Mouse (Mus musculus) neural tube, embryonic 15.5 days (tissue): ENCODE data around the gene Dtx1. TPM values are rescaled to one million over a fixed set of nuclear protein-coding genes. Genes with fewer than 3 reads are reported as not detected.
A peak's percentile ranks its signal among the peaks of the same experiment; 100 is the strongest.

Experiments used
- ATAC-seq: fragments of 200-750 bp; cut with Nextera tagmentation; 2 replicates; pipeline ENCODE4 v1.8.0; 2017; ENCODE audit warnings: mild to moderate bottlenecking, moderate TSS enrichment, moderate library complexity; ENCODE audit not compliant: low FRiP score
- H3K27ac ChIP-seq: fragments of 300-500 bp; sonication (generic); replicated peaks from 2 replicates; pipeline ENCODE4 v1.5.1; 2015; ENCODE audit warnings: mild to moderate bottlenecking, inconsistent platforms
- H3K27me3 ChIP-seq: fragments of 300-500 bp; sonication (generic); replicated peaks from 2 replicates; pipeline ENCODE4 v1.6.1; 2015; ENCODE audit warnings: inconsistent platforms
- H3K36me3 ChIP-seq: fragments of 300-500 bp; sonication (generic); 2 replicates; pipeline ENCODE4 v1.6.1; 2015; ENCODE audit warnings: inconsistent platforms
- H3K4me1 ChIP-seq: fragments of 300-500 bp; sonication (generic); 2 replicates; pipeline ENCODE4 v1.6.1; 2015; ENCODE audit warnings: inconsistent platforms
- H3K4me2 ChIP-seq: fragments of 300-500 bp; sonication (generic); 2 replicates; pipeline ENCODE4 v1.6.1; 2015; ENCODE audit warnings: inconsistent platforms, mild to moderate bottlenecking, moderate library complexity
- H3K4me3 ChIP-seq: fragments of 300-500 bp; sonication (generic); replicated peaks from 2 replicates; pipeline ENCODE4 v1.5.1; 2015; ENCODE audit warnings: mild to moderate bottlenecking, inconsistent platforms
- H3K9ac ChIP-seq: fragments of 300-500 bp; sonication (generic); replicated peaks from 2 replicates; pipeline ENCODE4 v1.6.1; 2015; ENCODE audit warnings: mild to moderate bottlenecking, inconsistent platforms
- H3K9me3 ChIP-seq: fragments of 300-500 bp; sonication (generic); replicated peaks from 2 replicates; pipeline ENCODE4 v1.6.1; 2016; ENCODE audit warnings: inconsistent platforms
- WGBS: fragments of 180-500 bp; shearing (Covaris S2); methylation state at CpG from one replicate; pipeline ENCODE4 v1.1.7; 2015; ENCODE audit warnings: mixed read lengths; 5-methylcytosine and 5-hydroxymethylcytosine counted together
- polyA plus RNA-seq: library from polyadenylated mRNA; unstranded; fragments of >200 nt; fragmentation: Nextera tagmentation; extraction: Ambion mirVana; gene quantifications from 2 replicates; pipeline ENCODE4 v1.2.1, GENCODE M21; 2015

Dtx1 gene
- polyA plus RNA-seq, 1 experiment from 2014 or later: 59.9 TPM

DNA sequence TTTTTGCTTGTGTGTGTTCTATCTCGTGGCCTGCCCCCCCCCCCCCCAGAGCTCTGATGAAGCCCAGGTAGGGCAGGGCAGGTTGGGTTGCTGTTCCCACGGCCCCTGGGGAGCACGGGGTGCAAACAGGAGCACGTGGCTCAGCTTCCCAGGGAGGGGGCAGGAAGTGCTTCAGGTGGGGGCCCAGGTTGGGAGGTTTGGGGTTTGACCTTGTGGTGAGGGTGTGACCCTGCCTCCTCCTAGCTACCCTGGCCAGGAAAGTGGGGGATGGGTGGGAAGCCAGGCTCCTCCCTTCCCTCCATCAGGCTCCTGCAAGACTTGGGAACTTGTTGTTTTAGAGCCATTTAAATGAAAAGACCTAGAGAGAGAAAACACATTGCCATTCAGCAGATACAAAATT, 23.3 kb downstream of the Dtx1 start:
- no peaks in the 10 kb centered on the region for H3K4me1 ChIP-seq
- peaks cover 22% of the 10 kb centered on the region for H3K27me3 ChIP-seq

GRCm38 (mm10) chr5:120687897-120688296, 23.8 kb downstream of the Dtx1 start:
- Histone ChIP-seq H3K27ac (no peak overlapping the region), H3K27me3 (peaks cover 28% of the 10 kb centered on the region), H3K4me3 (no peak overlapping the region), H3K4me1 (peaks cover under 1% of the 10 kb centered on the region; the same call in 1 of the 2 replicates), H3K9ac (no peak overlapping the region), H3K9me3 (no peaks in the 10 kb centered on the region), H3K4me2 (no peak overlapping the region), H3K36me3 (peaks cover 72% of the 10 kb centered on the region)
- ATAC-seq: no peak
- WGBS: 91% methylated on average over 5 of the region's 5 CpGs

More for the DNA sequence above, 23.3 kb downstream of the Dtx1 start:
- peaks cover 74% of the 10 kb centered on the region for H3K36me3 ChIP-seq
- no peak overlapping the region for H3K9ac ChIP-seq
- no peak overlapping the region for H3K4me2 ChIP-seq
- no peaks in the 10 kb centered on the region for H3K9me3 ChIP-seq
- 40% methylated on average over 4 of the region's 4 CpGs for WGBS
- no peak overlapping the region for H3K27ac ChIP-seq
- ATAC-seq: no peak
- no peak overlapping the region for H3K4me3 ChIP-seq

DNA sequence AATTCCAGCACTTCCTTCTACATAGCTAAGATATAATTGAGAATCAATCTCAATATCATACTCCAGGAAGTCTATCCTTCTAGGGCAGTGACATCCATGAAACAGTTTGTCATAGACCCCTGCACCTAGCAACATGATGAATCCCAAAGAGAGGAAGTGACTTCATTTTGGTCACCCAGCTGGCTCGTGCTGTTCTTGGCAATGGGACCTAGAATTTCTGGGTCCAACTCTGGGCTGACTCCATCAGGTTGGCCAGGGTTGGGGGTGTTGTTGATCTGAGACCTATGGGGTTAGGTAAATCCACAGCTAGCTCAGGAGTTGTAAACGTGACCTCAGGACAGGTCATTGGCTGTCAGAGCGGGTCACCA, 24.3 kb downstream of the Dtx1 start:
- WGBS: 92% methylated on average over 3 of the region's 3 CpGs
- ATAC-seq: no peak
- Histone ChIP-seq H3K27me3 (peaks cover 31% of the 10 kb centered on the region), H3K4me1 (peaks cover 5% of the 10 kb centered on the region; the same call in 1 of the 2 replicates), H3K9me3 (no peaks in the 10 kb centered on the region), H3K4me2 (no peak overlapping the region), H3K27ac (no peak overlapping the region), H3K4me3 (no peak overlapping the region), H3K36me3 (peaks cover 70% of the 10 kb centered on the region), H3K9ac (no peak overlapping the region)

DNA sequence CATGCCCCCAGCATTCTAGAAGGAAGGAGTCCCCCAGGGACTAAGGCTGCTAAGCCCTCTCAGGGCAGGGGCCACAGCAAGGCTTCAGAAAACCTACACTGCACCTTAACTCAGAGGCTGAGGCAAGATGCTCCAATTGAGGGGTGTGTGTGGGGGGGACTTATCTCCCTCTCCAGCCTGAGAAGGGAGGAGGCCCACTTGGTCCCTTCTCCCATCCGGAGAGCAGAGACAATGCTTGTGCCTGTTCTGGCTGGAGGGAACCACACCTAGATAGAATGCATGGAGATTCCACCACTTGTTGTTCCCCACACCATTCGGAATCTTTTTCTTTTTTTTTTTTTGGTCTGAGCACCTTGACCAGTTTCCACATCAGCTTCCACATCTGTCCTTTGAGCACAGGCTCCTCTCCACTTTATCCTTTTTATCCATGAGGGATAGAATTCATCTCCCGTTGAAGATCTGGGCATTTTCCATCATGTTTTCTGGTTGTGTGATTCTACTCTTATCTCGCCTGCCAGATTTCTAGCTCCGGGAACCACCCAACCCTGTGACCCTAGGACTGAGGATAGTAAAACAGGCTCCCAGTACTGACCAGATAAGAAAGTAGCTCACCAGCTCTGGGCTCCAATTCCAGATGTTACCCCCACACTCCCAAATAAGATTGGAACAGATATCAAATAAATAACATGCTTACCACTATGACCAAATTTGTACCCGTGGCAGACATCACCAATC, 24.8 kb downstream of the Dtx1 start:
- Histone ChIP-seq H3K4me3 (no peak overlapping the region), H3K9ac (no peak overlapping the region), H3K4me1 (peaks cover 8% of the 10 kb centered on the region; the same call in 1 of the 2 replicates), H3K27ac (no peak overlapping the region), H3K27me3 (peaks cover 36% of the 10 kb centered on the region), H3K9me3 (no peaks in the 10 kb centered on the region), H3K4me2 (no peak overlapping the region), H3K36me3 (peaks cover 70% of the 10 kb centered on the region)
- 87% methylated on average over 6 of the region's 6 CpGs for WGBS
- no peak for ATAC-seq

GRCm38 (mm10) chr5:120685678-120686077, 26.0 kb downstream of the Dtx1 start:
- ATAC-seq: no peak
- H3K27ac ChIP-seq: no peak overlapping the region
- H3K36me3 ChIP-seq: peaks cover 69% of the 10 kb centered on the region
- 83% methylated on average over 8 of the region's 8 CpGs for WGBS
- peaks cover 36% of the 10 kb centered on the region for H3K27me3 ChIP-seq
- H3K4me2 ChIP-seq: no peak overlapping the region
- H3K9me3 ChIP-seq: no peaks in the 10 kb centered on the region
- peaks cover 12% of the 10 kb centered on the region for H3K4me1 ChIP-seq
- H3K4me3 ChIP-seq: no peak overlapping the region
- H3K9ac ChIP-seq: no peak overlapping the region

DNA sequence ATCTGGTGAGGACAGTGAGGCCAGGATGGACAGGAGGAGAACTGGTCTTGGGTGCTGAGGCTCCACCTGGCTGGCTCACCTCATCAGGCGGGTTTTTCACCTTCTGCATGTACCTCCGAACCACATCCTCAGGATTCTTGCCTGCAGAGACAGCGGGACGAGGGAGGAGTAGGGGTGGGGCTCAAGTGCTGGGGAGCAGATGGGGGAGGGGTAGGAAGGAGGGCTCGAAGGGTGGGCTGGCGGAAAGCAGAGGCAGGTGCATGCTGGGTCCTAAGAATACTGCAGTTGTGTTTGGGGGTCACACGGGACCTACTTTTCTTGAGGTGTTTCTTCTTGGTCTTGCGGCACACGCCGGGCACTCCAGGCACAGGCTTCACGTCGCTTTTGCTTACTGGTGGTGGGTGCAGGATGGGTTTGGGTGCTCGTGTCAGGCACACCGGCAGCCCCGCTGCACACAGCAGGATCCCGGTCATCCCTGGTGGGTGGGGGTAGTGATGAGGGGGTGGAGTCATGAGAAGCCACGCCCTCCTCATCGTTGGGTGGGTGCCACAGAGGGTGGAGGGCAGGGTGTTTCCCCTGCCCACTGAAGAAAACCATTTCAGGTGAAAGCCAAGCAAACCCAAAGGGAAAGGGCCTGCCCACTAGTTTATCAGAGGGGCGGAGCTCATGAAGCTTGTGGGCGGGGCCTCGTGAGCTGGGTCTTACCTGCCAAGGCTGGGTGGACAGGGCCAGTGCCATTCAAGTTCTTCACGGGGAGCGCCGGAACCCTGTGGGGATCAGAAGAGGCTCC, 28.6 kb downstream of the Dtx1 start:
- ATAC-seq: no peak
- Histone ChIP-seq H3K9ac (no peak overlapping the region), H3K4me3 (no peak overlapping the region), H3K27ac (no peak overlapping the region), H3K4me1 (peaks cover 26% of the 10 kb centered on the region), H3K36me3 (peaks cover 58% of the 10 kb centered on the region), H3K4me2 (no peak overlapping the region), H3K9me3 (no peaks in the 10 kb centered on the region), H3K27me3 (peaks cover 36% of the 10 kb centered on the region)
- 12% methylated on average over 24 of the region's 24 CpGs for WGBS

DNA sequence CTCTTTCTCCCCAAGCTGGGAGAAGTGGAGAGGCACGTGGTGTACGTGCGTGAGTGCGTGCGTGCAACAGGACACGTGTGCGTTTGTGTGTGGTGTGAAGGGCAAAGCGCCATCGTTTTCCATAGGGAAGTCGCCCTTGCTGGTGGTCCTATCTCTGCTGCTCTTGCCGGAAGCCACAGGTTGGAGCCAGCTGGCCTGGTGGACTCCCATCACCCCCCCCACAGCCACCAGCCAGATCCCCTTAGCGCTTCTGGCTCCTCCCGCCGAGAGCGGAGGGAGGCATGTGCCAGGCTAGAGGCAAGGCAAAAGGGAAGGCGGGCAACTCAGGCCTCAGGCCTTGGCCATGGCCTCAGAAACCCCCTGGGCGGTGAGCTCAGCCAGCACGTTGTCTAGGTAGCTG, 30.8 kb downstream of the Dtx1 start:
- Histone ChIP-seq H3K27ac (peak overlapping the region; percentile 62), H3K4me3 (no peak overlapping the region), H3K4me1 (peaks cover 26% of the 10 kb centered on the region), H3K9ac (no peak overlapping the region), H3K9me3 (no peaks in the 10 kb centered on the region), H3K4me2 (no peak overlapping the region), H3K27me3 (peaks cover 36% of the 10 kb centered on the region), H3K36me3 (peaks cover 36% of the 10 kb centered on the region)
- no peak for ATAC-seq
- 86% methylated on average over 18 of the region's 18 CpGs for WGBS

DNA sequence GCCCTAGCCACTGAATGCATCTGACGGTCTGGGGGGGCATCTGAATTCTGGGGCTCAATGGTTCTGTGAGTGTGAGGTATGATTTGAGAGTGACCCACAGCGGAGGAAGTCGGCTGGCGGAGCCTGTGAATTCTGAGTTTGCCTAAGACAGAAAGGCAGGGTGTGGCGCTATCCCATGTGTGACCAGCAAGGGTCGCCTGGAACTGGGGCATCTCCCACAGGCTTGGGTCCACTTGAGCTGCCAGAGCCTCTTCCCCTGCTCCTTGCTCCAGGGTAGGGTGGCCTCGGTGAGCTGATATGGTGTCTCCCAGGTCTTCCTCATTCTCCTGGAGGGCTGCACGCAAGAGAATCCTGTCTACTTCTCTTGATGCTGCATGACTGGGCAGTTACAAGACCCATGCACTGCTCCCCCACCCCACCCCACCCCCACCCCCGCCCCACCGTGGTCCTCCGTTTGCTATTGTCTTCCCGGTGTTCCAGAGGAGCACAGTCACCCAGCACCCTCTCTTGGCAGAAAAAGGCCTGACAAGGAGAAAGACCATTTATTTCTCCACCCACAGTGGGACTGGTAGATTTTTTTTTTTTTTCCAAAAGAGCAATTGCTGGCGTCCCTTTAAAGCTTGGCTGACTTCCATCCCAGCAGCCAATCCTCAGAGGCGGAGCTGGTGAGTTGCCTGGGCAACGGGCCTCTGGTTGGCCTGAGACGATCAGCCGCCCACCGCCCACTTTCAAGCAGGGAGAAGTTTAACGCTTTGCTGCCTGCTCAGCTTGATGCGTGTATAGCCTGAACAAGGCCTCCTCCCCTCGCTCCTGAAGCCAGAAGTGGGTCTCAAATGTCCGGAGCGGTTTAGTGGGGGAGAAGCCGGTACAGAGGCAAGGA, 31.8 kb downstream of the Dtx1 start:
- 1% methylated on average over 24 of the region's 24 CpGs for WGBS
- ATAC-seq: peak; percentile 89
- H3K4me3 ChIP-seq: peak overlapping the region; percentile 21
- peaks cover 27% of the 10 kb centered on the region for H3K27me3 ChIP-seq
- H3K4me1 ChIP-seq: peaks cover 26% of the 10 kb centered on the region
- H3K36me3 ChIP-seq: peaks cover 28% of the 10 kb centered on the region
- peak overlapping the region; percentile 89 for H3K27ac ChIP-seq
- peak overlapping the region; percentile 55 for H3K4me2 ChIP-seq
- peak overlapping the region; percentile 36; the same call in 1 of the 2 replicates for H3K9ac ChIP-seq
- H3K9me3 ChIP-seq: no peaks in the 10 kb centered on the region

- Histone ChIP-seq H3K27ac (no peak overlapping the region), H3K4me2 (no peak overlapping the region), H3K9me3 (no peaks in the 10 kb centered on the region), H3K4me1 (peaks cover 21% of the 10 kb centered on the region), H3K27me3 (0 out of 2 replicates have a peak, but pooled peaks cover 6% of the 10 kb centered on the region), H3K9ac (no peak overlapping the region), H3K4me3 (no peak overlapping the region), H3K36me3 (peaks cover 9% of the 10 kb centered on the region; the same call in 1 of the 2 replicates)
- 22% methylated on average over 2 of the region's 2 CpGs for WGBS
- ATAC-seq: no peak
Measured at GRCm38 (mm10) chr5:120677516-120677915, 34.2 kb downstream of the Dtx1 start.

DNA sequence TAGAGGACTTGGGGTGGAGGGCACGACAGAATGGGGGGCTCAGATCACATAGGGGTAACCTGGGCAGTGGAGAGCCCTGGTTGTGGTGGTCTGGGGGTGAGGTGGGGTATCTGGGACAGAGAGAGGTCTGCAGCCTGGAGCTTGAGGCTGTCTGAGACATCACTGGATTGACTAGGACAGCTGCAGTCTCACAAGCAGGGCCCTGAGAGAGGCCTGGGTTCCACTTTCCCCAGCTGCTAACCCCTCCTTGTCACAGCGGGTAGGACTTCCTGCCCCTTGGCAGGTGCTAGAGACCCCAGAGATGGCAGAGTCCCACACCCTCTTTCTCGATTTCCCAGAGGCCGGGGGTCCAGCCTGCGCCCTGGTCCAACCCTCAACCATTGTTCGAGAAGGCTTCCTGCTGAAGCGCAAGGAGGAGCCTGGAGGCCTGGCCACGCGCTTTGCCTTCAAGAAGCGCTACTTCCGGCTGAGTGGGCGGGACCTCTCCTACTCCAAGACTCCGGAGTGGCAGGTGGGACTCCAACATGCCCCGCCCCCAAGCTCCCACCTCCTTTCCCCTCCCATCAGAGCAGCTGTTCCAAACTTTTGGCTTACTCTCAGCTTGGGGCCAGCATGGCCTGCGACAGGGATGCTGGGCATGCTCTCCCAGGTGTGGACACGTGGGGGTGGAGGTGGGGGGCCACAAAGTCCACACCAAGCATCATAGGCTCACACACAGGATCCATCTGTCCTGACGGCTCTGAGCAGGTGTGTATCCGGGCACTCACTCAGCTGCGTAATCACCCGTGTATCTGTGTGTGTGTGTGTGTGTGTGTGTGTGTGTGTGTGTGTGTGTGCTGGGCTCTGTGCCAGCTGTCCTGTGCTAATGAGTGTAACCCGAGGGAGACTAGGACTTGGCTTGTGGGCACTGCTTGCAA, 37.2 kb downstream of the Dtx1 start:
- Histone ChIP-seq H3K4me3 (no peak overlapping the region), H3K27me3 (peaks cover 3% of the 10 kb centered on the region; the same call in 1 of the 2 replicates), H3K4me1 (peaks cover 3% of the 10 kb centered on the region), H3K9ac (no peak overlapping the region), H3K27ac (no peak overlapping the region), H3K4me2 (peak overlapping the region; percentile 20; the same call in 1 of the 2 replicates), H3K9me3 (no peaks in the 10 kb centered on the region), H3K36me3 (no peaks in the 10 kb centered on the region)
- ATAC-seq: no peak
- 29% methylated on average over 21 of the region's 21 CpGs for WGBS
